Mouse (Mus musculus) MEL (cell line): ENCODE measurements around the gene Cited2.

Experiments used
- GATA1 ChIP-seq: IDR thresholded peaks from 2 replicates; pipeline ENCODE4 v1.6.1; 2011; ENCODE audit warnings: low read depth, low read length, improper control_type of control experiment
- MAZ ChIP-seq: IDR thresholded peaks from 2 replicates; pipeline ENCODE4 v1.6.1; 2012; ENCODE audit warnings: low read depth, mild to moderate bottlenecking, inconsistent platforms, low read length, improper control_type of control experiment
- ZC3H11A ChIP-seq: IDR thresholded peaks from 2 replicates; pipeline ENCODE4 v1.6.1; 2012; ENCODE audit warnings: low read depth, mild to moderate bottlenecking, inconsistent platforms, low read length, improper control_type of control experiment

- no peak for TF ChIP-seq ZC3H11A
- no peak for TF ChIP-seq MAZ
- TF ChIP-seq GATA1, result no peak
These were observed 27.2 kb upstream of the Cited2 start for GRCm38 (mm10) chr10:17695801-17696200.
